Mouse (Mus musculus): ENCODE measurements around the gene Hoxd8.

DNA sequence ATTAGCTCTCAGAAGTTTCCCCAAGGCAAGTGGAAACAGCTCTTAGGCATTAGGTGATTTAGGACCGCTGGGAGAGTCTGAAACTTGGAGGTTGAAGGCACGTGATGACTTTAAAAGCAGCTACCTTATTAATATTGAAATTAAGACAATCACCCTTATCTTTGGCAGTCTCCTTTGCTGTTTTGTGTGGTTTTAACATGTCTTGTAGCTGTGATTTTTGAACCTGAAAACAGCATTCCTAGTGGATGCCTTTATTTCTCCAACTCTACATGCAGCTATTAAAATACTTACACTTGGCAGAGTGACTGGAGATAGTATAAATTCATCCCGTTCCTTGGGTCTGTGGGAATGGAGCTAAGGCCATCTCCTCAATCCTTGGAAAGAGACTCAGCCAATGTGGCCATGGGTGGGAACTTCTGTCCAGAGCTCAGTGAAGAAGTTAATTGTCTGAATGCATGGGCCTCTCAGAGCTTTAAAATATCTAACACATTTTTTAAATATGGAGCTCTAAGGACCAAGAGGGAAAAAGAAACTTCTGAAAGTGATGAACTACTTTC lies 33.7 kb upstream of the Hoxd8 start:
- TF ChIP-seq CTCF (IDR thresholded peaks at IDR 0.05; ENCODE audit: borderline replicate concordance, insufficient read depth, low read depth, low read length) = no peak
- TF ChIP-seq POLR2A (IDR thresholded peaks at IDR 0.05; ENCODE audit: borderline replicate concordance, insufficient read depth, low read length) = no peak

Measured in cerebellum, adult 2 months (tissue).